Mouse (Mus musculus): ENCODE measurements around the gene Ppp2r5a.

DNA sequence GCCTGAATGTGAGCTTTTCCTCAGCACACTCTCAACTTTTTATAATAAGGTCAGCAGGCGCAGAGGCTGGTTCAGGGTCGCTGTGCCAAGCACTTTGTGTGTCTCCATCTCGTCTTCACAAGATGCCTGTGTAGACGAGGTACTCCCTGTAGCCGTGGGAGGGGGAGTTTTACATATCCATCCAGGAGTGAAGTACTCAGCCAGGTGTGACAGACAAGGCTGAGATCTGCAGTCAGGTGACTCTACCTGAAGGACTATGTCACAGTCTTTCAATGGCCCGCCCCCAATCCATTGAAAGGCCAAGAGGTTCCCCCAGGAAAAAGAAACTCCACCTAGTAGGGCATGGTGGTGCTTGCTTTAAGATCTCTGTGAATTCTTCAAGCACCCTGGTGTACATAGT, 89.9 kb downstream of the Ppp2r5a start:
- no peak for TF ChIP-seq CTCF (IDR thresholded peaks at IDR 0.05; ENCODE audit: insufficient read depth, low read length)
- TF ChIP-seq POLR2A (IDR thresholded peaks at IDR 0.05; ENCODE audit: borderline replicate concordance, extremely low read depth, low read depth, low read length): no peak
